Mouse (Mus musculus): Measurements from ENCODE around the gene Ppp1r11. TPM values are rescaled to one million over a fixed set of nuclear protein-coding genes. Genes with fewer than 3 reads are reported as not detected.
"Not testable (repeated sequence)": the region's sequence is repeated elsewhere in the genome, so short reads cannot be mapped to it uniquely, and the experiment has no call there.

Ppp1r11 gene
- polyA plus RNA-seq, 1 experiment from 2014 or later, result 166 TPM

DNA sequence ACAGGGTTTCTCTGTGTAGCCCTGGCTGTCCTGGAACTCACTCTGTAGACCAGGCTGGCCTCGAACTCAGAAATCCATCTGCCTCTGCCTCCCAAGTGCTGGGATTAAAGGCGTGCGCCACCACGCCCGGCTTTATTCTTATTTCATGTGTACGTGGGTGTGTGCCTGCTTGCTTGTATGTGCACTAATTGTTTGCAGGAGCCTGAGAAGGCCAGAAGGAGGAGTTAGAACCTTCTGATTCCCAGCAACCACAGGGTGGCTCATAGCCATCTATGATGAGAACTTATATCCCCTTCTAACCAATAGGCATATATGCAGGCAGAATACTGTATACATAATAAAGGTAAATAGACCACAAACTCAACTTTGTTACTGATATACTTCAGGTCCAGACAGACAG is 39.1 kb upstream of the Ppp1r11 start:
- H3K4me2 ChIP-seq (ENCODE audit: low read length); H3K4me3 ChIP-seq (ENCODE audit: low read depth, low read length); H3K9ac ChIP-seq (ENCODE audit: low read depth, low read length); H3K9me3 ChIP-seq (replicated peaks; ENCODE audit: control insufficient read depth, low read length, poor library complexity, severe bottlenecking); ATAC-seq; H3K27ac ChIP-seq (ENCODE audit: low read length); H3K4me1 ChIP-seq (ENCODE audit: control insufficient read depth, insufficient read depth, low read length); H3K36me3 ChIP-seq (ENCODE audit: control insufficient read depth, insufficient read depth, low read length): not testable (repeated sequence)
- 97% methylated on average over 6 of the region's 6 CpGs for WGBS
- H3K27me3 ChIP-seq (ENCODE audit: control insufficient read depth, insufficient read depth, low read depth, low read length), result peaks cover 23% of the 10 kb centered on the region

DNA sequence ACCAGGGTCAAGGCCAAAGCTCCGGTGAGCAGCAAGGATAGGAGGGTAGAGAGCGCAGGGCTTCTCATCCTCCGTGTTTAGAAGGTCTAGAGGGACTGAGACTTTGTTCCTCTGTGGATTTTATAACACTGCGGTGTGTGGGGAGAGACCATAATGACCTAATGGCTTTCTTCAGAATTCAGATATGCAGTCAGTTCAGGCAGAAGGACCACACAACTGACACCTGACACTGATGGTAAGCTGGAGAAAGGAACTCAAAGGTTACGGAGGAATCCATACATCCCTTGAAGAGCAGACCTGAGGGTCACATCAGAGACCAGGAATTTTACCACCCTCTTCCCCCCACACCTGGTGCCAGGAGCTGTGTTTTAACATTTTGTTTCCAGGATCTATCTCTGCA is 37.9 kb upstream of the Ppp1r11 start, which contains the start of gene H2-M5:
H2-M5 (minus strand) TSS at position 101 of the 400 bp plus-strand sequence.
- Histone ChIP-seq H3K4me2 (ENCODE audit: low read length) (peak within 1 kb of the TSS; percentile 27), H3K4me1 (ENCODE audit: control insufficient read depth, insufficient read depth, low read length) (no peaks in the 10 kb centered on the region), H3K27ac (ENCODE audit: low read length) (no peak within 1 kb of the TSS), H3K36me3 (ENCODE audit: control insufficient read depth, insufficient read depth, low read length) (no peaks in the 10 kb centered on the region), H3K9me3 (replicated peaks; ENCODE audit: control insufficient read depth, low read length, poor library complexity, severe bottlenecking) (no peaks in the 10 kb centered on the region), H3K27me3 (ENCODE audit: control insufficient read depth, insufficient read depth, low read depth, low read length) (peaks cover 23% of the 10 kb centered on the region), H3K4me3 (ENCODE audit: low read depth, low read length) (0 out of 2 replicates have a peak within 1 kb of the TSS, but pooled peaks have one; percentile 10), H3K9ac (ENCODE audit: low read depth, low read length) (no peak within 1 kb of the TSS)
- no peak for ATAC-seq
- WGBS, result 21% methylated on average over 5 of the region's 5 CpGs

DNA sequence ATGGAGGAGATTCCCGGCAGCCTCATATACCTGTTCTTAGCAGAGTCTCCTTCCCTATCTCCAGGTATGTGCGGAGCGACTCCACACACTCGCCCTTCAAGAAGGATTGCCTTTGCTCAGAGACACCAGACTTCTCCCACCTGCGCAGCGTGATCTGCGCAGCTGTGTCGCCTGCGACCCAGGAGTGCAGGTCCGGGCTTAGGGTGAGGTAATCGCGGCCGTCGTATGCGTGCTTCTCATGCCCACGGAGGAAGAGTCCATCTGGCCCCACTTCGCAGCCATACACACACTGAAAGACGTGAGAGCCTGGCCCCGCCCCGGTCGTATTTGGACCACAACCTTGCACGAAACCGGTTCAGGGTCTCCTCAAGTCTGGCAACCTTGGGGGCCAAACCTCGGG is 36.9 kb upstream of the Ppp1r11 start:
- no peak overlapping the region for H3K9ac ChIP-seq (ENCODE audit: low read depth, low read length)
- no peaks in the 10 kb centered on the region for H3K9me3 ChIP-seq (replicated peaks; ENCODE audit: control insufficient read depth, low read length, poor library complexity, severe bottlenecking)
- H3K27ac ChIP-seq (ENCODE audit: low read length), result no peak overlapping the region
- ATAC-seq, result peak; percentile 56; the same call in 1 of the 2 replicates
- WGBS, result 9% methylated on average over 24 of the region's 24 CpGs
- peak overlapping the region; percentile 27 for H3K4me2 ChIP-seq (ENCODE audit: low read length)
- peaks cover 23% of the 10 kb centered on the region for H3K27me3 ChIP-seq (ENCODE audit: control insufficient read depth, insufficient read depth, low read depth, low read length)
- 0 out of 2 replicates have a peak overlapping the region, but pooled peaks have one; percentile 10 for H3K4me3 ChIP-seq (ENCODE audit: low read depth, low read length)
- no peaks in the 10 kb centered on the region for H3K36me3 ChIP-seq (ENCODE audit: control insufficient read depth, insufficient read depth, low read length)
- H3K4me1 ChIP-seq (ENCODE audit: control insufficient read depth, insufficient read depth, low read length), result no peaks in the 10 kb centered on the region

DNA sequence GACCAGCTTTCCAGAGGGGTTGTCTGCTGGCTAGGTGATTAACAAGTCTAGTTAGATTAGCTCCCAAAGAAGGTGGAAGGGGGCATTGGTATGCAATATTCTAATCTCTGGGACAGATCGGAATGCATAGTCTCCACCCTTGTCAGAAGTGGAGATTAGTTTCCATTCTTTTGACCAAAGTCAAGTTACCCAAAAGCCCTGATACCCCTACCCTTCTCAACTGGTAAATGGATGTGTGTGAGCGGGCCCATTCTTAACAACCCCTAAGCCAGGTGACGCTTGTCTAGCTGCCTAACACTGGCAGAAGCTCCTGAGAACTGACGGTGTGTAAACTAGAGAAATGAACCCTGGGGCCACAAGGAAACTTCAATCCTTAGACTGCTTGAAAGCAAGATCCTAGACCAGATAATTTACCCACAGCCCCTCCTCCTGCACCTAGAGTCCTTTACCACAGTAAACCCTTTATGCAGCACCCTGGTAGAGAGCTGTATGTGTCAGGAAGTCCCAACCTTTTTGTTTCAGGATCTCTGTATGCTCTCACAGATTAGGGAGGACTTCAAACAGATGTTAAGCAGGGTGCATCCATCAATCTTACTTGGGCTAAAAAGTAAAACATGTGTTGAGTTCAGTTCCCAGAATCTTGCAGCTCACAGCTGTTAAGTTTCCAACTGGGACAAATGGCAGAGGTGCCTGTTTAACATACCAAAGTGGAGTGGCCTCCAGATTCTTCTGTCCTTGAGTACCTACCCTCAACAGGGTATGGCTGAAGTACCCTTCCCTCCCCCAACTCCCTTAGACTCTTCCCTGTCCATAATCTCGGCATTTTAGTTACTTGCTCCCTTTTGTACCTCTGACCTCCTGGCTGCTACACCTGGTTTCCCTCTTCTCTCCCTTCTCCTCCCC is 31.0 kb upstream of the Ppp1r11 start:
- no peak for ATAC-seq
- 32% methylated on average over 5 of the region's 5 CpGs for WGBS

DNA sequence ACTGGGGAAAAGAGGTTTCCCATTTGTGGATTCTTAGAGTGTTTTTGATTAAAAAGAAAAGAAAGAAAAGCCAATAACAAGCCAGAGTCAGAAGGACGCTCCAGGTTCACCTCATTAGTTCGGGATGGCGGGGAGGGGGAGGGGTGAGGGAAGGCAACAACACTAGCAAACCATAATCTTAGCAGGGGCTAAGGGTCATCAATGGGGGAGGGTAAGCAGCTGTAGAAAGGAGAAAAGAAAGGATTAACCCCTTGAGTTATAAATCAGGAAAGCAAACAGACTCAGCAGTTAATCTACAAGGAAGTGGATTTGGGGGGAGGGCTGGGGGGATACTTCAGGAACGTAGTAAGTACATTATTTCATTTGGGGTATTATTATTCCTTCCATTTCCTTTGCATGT is 30.3 kb upstream of the Ppp1r11 start:
- H3K9ac ChIP-seq (ENCODE audit: low read depth, low read length), result no peak overlapping the region
- H3K27me3 ChIP-seq (ENCODE audit: control insufficient read depth, insufficient read depth, low read depth, low read length), result no peaks in the 10 kb centered on the region; the same call in none of the 2 replicates
- no peak overlapping the region for H3K4me3 ChIP-seq (ENCODE audit: low read depth, low read length)
- ATAC-seq, result no peak
- H3K4me1 ChIP-seq (ENCODE audit: control insufficient read depth, insufficient read depth, low read length), result no peaks in the 10 kb centered on the region
- H3K36me3 ChIP-seq (ENCODE audit: control insufficient read depth, insufficient read depth, low read length), result no peaks in the 10 kb centered on the region
- no peak overlapping the region for H3K4me2 ChIP-seq (ENCODE audit: low read length)
- no peak overlapping the region for H3K27ac ChIP-seq (ENCODE audit: low read length)
- H3K9me3 ChIP-seq (replicated peaks; ENCODE audit: control insufficient read depth, low read length, poor library complexity, severe bottlenecking), result no peaks in the 10 kb centered on the region
- 5% methylated on average over 4 of the region's 4 CpGs for WGBS

More for the DNA sequence above, 31.0 kb upstream of the Ppp1r11 start:
- H3K4me3 ChIP-seq (ENCODE audit: low read depth, low read length), result no peak overlapping the region
- H3K27ac ChIP-seq (ENCODE audit: low read length), result no peak overlapping the region
- H3K4me2 ChIP-seq (ENCODE audit: low read length), result no peak overlapping the region
- no peak overlapping the region for H3K9ac ChIP-seq (ENCODE audit: low read depth, low read length)
- H3K27me3 ChIP-seq (ENCODE audit: control insufficient read depth, insufficient read depth, low read depth, low read length), result peaks cover 1% of the 10 kb centered on the region
- no peaks in the 10 kb centered on the region for H3K9me3 ChIP-seq (replicated peaks; ENCODE audit: control insufficient read depth, low read length, poor library complexity, severe bottlenecking)
- no peaks in the 10 kb centered on the region for H3K36me3 ChIP-seq (ENCODE audit: control insufficient read depth, insufficient read depth, low read length)
- H3K4me1 ChIP-seq (ENCODE audit: control insufficient read depth, insufficient read depth, low read length), result no peaks in the 10 kb centered on the region

DNA sequence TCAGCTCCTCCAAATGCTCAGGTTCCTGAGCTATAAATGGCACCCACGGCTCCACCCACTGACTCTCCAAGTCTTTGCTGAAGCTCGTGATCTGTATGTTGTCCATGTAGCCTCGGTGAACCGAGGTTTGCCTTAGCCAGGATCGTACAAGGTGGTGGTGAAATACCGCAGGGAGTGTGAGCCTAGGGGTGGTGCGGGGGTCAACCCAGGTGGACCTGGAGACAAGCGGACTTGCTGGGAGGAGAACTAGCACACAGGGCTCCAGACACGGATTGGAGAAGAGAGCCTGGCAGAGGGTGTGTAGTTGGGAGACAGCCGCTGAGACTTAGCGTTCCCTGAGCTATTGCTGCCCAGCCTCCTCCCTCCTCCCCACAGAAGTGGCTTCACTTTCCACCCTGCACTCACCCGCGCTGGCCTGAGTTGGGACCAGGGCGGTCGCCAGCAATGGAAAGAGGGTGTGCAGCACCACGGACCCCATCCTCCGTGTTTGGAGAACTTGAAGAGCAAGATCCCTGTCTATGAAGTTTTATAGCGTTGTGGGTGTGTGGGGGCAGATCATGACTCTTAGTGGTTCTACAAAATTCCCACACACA is 29.8 kb upstream of the Ppp1r11 start, which contains the start of gene 2410137M14Rik:
2410137M14Rik (minus strand) TSS at position 17 of the 593 bp plus-strand sequence.
- no peaks in the 10 kb centered on the region for H3K36me3 ChIP-seq (ENCODE audit: control insufficient read depth, insufficient read depth, low read length)
- no peak within 1 kb of the TSS for H3K27ac ChIP-seq (ENCODE audit: low read length)
- WGBS, result 15% methylated on average over 18 of the region's 18 CpGs
- H3K9me3 ChIP-seq (replicated peaks; ENCODE audit: control insufficient read depth, low read length, poor library complexity, severe bottlenecking), result no peaks in the 10 kb centered on the region
- no peak within 1 kb of the TSS for H3K4me2 ChIP-seq (ENCODE audit: low read length)
- H3K9ac ChIP-seq (ENCODE audit: low read depth, low read length), result no peak within 1 kb of the TSS
- no peaks in the 10 kb centered on the region for H3K4me1 ChIP-seq (ENCODE audit: control insufficient read depth, insufficient read depth, low read length)
- no peak for ATAC-seq
- H3K27me3 ChIP-seq (ENCODE audit: control insufficient read depth, insufficient read depth, low read depth, low read length), result no peaks in the 10 kb centered on the region; the same call in none of the 2 replicates
- no peak within 1 kb of the TSS for H3K4me3 ChIP-seq (ENCODE audit: low read depth, low read length)

DNA sequence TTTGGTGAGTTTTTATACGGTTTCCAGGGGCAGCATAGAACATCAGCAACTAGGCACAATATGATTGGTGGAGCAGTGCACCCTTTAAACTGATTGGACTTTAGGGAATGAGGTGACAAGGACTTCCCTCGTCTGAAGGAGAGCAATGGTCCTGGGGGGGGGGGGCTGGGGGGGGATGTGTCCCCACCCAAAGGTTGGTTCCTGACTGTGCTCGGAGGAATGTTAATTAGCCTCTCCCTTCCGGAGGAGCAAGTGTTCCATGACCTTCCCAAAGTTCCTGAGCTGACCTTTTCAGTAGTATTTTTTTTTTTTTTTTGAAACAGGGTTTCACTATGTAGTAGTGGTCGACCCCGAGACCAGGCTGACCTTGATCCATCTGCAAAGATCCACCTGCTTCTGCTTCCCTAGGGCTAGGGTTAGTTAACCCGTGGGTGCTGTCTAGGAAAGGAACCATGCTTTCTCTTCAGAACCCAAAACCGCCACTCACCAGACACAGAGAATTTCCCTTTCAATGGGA is 21.8 kb upstream of the Ppp1r11 start:
- no peak for ATAC-seq
- Histone ChIP-seq H3K36me3 (ENCODE audit: control insufficient read depth, insufficient read depth, low read length) (no peaks in the 10 kb centered on the region), H3K9me3 (replicated peaks; ENCODE audit: control insufficient read depth, low read length, poor library complexity, severe bottlenecking) (no peaks in the 10 kb centered on the region), H3K4me3 (ENCODE audit: low read depth, low read length) (no peak overlapping the region), H3K4me2 (ENCODE audit: low read length) (no peak overlapping the region), H3K9ac (ENCODE audit: low read depth, low read length) (no peak overlapping the region), H3K27ac (ENCODE audit: low read length) (no peak overlapping the region), H3K4me1 (ENCODE audit: control insufficient read depth, insufficient read depth, low read length) (no peaks in the 10 kb centered on the region), H3K27me3 (ENCODE audit: control insufficient read depth, insufficient read depth, low read depth, low read length) (no peaks in the 10 kb centered on the region)
- 81% methylated on average over 8 of the region's 8 CpGs for WGBS

DNA sequence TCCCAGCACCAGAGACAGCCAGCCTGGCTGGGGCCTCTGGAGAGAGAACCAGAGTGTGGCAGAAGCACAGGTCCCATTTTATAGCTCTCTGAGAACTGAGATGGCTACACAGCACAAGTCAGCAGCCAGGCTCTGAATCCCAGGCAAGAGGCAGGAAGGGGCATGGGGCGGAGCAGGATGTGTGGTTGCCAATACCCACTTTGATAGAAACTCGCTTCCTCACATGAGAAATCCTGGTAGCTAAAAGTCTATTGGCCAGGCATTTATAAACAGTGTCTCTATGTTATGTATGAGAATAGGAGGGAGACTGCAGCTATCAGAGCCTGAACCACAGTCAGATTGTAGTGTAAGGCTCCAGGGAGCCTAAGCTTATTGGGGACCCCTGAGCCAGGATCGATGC is 21.2 kb upstream of the Ppp1r11 start:
- Histone ChIP-seq H3K27ac (ENCODE audit: low read length) (no peak overlapping the region), H3K4me3 (ENCODE audit: low read depth, low read length) (no peak overlapping the region), H3K9me3 (replicated peaks; ENCODE audit: control insufficient read depth, low read length, poor library complexity, severe bottlenecking) (no peaks in the 10 kb centered on the region), H3K36me3 (ENCODE audit: control insufficient read depth, insufficient read depth, low read length) (no peaks in the 10 kb centered on the region), H3K4me2 (ENCODE audit: low read length) (no peak overlapping the region), H3K4me1 (ENCODE audit: control insufficient read depth, insufficient read depth, low read length) (no peaks in the 10 kb centered on the region), H3K27me3 (ENCODE audit: control insufficient read depth, insufficient read depth, low read depth, low read length) (no peaks in the 10 kb centered on the region), H3K9ac (ENCODE audit: low read depth, low read length) (no peak overlapping the region)
- 90% methylated on average over 3 of the region's 3 CpGs for WGBS
- no peak for ATAC-seq
